Mouse (Mus musculus) spleen, postnatal 14 days (tissue): ENCODE measurements around the gene Sptssb.

Experiments used
- DNase-seq, 2 experiments: peaks; one replicate each; pipeline ENCODE4 v3.0.0; 2021 to 2022; ENCODE audit warnings: low spot score in 2 of 2

Sptssb gene

DNA sequence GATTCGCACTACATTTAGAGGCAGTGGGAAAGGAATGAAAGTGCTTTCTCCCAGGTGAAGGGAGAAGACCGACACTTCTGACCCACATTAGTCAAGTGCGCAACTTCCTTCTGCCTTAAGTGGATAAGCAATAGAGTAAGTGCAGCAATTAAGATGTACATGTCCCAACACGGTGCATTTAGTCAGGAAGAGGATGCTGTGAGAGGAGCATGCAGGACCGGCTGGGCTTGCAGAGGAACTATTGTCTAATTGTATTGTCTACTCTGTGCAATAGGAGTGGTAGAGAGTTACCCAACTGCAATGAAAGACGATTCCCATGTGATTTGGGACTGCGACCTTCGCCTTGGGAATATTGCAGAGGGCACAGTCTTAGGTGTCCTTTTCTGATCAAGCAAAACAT, 30.2 kb downstream of the Sptssb start:
- DNase-seq: no peak

DNA sequence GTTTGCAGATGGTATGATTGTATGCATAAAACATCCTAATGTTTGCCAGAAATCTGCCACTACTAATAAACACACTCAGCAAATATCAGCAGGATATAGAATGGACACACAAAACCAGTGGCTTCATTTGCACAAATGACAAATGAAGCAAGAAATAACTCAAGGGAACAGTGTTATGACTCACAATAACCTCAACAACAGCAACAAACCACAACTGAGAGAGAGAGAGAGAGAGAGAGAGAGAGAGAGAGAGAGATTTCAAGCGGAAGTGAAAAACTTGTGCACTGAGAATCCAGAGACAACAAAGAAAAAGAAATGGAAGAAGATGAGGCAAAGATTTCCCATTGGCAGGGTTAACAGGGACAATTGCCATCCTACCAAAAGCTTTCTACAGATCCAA, 35.2 kb downstream of the Sptssb start:
- DNase-seq: no peak

DNA sequence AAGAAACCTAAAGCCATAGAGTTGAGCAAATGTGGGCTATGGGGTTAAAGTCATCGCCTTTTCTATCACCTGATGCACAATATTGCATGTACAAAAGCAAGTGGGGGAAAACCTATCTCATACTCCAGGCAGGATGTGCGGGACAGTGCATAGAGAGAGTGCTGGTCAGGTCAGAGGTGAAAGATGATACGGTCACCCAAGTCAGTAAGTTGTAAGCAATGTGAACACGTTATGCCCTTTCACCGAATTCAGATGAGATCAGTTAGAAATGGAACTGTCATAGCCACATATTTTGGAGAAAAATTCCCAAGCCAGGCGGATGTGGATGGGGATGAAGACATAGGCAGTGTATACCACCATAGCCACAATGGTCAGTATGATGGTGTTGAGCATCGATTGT, 39.1 kb downstream of the Sptssb start:
- no peak for DNase-seq

DNA sequence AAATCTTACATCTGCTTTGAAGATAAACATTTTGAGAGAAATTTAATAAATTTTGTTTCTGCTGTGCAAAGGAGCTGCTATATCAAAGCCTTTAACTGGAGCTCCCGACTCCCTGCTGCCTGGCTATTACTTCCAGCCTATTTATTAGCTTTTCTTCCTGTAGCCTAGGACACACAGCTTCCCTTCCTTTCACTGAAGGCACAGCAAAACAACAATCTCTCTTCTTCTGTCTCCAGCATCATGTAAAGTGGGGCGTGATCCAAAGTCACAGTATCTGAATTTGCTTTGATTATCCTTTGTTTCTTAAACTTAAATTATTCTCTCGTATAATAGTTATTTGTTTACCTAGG, 39.9 kb downstream of the Sptssb start:
- no peak for DNase-seq

DNA sequence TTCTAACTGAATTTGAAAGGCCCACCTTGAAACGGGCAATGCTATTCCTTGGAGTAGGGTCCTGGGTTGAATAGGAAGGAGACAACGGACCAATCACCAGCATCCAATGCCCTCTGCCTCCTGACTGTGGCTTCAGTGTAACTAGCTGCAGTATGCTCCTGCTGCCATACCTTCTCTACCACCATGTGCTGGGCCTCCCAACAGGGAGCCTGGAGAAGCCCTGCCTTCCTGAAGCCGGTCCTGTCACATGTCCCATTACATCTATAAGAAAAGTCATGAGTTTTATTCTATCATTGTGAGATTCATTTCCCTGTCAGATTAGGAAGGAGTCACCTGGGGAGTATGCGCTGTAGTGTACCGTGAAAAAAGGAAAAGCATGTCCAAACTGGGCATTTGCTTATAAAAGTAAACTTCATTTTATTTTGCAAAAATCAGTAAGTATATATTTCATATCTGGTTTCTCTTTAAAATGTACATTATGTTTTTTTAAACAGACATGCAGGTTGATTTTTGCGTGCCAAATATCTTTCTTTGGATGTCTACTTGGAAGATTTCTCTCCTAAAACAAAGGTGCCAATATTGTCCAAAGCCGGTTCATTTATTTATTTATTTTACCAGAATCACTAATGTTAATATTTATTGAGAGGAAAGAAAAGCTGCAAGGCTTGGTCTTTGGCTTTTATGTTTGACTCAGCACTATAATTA, 40.4 kb downstream of the Sptssb start:
- no peak for DNase-seq

DNA sequence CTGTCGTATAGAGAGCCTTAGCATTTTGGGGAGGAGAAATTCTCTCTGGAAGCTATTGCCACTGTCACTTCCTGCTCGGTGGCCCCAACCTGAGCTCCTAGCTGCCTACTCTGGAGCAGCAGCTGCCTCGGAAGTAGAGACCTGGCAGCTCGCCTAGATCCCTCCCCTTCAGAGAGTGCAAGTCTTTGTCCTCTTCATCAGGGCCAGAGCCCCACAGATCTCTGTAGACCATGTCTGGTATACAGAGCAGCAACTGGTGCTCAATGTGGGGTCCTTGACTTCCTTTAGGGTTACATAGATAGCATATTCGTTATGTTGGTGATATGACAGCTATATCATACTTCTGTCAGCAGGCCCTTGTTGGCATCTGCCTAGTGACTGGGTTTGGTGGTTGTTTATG, 41.3 kb downstream of the Sptssb start:
- DNase-seq: no peak

DNA sequence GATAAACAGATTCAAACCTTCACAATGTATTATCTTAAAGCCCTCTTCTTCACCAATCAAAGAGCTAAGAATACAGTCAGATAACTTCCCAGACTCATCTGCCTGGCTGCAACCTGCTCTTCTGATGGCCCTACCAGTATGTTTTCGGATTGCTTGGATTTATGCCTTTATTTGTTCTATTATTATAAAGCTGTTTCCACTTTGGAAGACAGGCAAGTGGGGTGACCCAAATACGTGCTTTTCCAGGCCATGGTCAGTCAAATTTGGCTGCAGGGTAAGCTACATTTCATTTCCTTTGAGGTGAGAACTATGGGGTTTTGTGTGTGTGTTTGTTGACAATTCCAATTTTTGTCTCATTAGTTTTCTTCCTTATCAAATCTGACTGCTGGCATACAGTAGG, 43.2 kb downstream of the Sptssb start:
- DNase-seq: no peak

DNA sequence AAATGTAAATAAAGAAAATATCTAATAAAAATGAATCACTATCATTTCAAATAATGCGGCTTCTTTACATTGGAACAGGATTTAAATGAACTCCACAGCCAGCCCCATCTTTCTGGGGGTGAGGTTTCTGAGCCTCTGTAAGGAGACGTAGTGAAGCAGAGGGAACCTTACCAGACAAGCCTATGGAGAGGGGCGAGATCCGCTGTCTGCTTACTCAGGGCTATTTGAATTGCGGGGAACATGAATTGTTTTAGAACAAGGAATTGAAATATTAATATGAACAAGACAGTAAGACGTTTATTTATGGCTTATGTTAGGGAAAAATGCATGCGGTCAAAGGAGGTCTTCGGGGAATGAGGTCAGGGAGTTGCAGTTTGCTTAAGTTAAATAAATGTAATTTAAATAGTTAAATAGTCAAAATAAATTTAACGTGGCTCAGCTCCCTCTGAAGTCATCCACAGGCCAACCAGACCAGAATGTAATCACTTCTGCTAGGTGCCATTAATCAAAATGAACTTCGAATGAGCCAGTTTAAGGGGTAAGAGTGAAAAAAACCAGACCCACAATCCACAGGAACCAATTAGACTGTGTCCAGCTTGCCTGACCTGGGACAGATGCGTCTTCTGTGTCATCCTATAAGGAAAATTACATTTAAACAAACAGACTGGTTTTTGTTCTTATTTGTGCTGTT, 46.6 kb downstream of the Sptssb start:
- no peak for DNase-seq

DNA sequence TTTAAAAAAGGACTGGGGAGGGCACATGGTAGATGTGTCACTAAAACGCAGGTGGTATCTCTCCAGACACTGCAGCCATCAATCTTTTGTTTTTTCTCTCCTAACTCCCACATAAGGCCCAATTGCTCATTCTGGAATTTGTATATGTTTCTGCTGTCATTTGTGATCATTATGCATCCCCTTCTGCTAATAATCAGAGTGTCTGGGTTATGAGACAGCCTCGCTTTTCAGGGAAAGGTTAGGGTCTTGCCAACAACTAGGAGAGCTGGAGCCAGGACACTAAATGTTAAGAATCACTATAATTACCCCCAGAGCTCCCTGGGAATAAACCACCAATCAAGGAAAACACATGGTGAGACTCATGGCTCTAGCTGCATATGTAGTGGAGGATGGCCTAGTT, 47.3 kb downstream of the Sptssb start:
- no peak for DNase-seq

DNA sequence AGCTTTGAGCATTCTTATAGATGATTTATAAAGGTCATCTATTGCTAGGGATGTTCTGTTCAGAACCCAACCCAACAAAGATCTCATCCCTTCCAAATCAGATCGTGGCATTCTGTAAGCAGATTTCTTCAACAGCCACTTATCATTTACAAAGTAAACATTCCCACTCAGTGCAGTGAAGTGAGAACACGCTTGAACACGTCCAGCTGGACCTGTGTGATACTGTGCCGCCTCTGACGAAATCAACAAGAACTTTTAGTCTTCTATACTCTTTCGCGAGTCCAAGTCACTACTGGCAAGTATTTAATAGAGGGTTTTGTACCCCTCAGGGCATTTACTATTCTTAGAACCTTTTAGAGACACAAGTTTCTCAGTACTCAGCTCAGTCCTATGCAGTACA, 51.3 kb downstream of the Sptssb start:
- DNase-seq: no peak

DNA sequence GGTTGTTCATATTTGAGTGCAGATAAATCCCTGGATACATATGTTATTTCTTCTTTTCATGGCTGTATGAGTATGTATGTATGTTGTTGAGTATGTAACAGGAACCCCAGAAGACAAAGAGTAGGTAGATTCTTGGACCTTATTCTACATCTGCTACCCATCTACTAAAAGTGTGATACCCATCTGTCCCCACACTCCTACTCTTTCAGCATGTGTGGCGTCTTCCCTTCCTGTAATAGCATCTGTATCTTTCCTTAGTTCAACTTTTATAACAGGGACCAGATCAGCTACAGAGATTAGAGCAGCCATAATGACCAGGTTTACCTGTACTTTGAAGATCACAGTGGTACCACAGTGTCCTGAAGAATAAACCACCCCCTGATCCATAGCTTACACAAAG, 56.6 kb downstream of the Sptssb start:
- no peak for DNase-seq

DNA sequence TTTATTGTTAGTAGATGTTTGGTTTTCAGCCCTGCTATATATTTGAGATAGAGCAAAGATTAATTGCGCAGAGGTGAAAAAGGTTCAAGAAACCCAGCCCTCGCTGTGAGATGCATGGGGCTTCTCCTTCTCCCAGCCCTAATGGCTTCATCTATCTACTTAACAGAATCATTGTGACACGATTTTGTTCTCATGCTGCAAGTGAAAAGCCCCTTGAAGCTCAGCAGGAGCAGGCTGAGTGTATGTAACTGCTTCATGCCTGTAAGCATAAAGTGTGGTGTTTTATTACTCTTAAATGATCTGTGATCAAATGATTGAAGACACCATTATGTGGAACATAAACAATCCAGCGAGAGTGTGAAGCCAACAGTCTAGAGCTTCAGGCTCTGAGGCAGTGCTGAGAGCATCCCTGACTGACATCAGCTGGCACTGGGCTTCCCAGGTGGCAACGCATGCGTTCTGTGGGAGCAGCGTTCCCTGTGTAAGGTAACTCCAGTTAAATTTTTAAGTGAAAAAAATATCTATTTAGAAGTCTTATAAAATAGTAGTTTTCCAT, 58.8 kb downstream of the Sptssb start:
- no peak for DNase-seq

DNA sequence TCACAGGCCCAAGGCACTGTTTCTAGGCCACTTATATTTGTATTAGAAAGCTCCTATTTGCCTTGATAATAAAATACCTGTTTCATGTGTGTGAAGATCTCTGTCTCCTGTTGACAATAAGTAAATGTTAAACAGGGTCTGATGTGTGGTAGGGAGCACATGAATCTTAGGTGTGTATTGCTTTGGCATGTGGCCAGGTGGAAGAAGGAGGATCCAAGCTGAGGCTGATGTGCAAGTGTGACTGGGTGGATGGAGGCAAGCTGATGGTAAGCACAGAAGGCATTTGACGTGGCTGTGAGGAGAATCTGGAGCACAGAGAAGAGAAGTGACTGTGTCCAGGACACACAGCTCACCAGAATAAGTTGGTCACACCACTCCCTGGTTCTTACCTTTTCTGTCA, 60.6 kb downstream of the Sptssb start:
- DNase-seq: no peak

DNA sequence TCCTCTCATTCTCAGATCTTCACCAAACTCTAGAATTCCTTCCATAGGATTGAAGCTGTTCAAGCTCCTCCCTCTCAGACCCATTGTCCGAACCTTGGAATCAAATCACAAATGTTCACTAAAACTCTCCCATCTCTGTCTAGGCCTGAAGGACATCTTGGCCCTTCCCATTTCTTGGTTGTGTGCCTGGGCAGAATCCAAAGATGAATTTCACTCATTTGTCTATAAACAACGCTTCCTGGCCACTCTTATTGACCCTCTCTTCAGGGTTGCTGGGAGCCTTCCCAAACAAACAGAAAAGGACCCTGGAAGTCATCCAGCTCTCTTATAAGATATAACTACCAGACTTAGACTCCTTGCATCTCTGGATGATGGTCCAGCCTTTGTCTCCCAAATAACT, 61.8 kb downstream of the Sptssb start:
- DNase-seq: no peak

DNA sequence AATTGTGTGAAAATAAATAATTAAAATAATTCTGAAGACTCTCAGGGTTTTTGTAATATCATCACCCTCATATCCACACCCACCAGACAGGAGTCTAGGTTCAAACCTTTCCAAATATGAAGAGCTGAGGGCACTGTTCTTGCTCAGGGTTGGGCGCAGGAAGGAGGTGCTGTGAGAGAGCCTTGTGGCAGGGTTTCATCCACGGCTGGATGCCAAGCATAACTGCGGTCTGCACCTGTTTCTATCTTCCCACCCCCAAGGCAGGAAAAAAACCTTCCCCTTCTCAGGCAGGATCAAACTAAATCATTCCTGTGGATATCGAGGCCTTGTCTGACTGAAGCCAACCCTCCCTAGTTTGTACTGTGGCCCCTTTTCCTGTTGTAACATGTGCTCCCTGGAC, 62.2 kb downstream of the Sptssb start:
- DNase-seq: no peak

DNA sequence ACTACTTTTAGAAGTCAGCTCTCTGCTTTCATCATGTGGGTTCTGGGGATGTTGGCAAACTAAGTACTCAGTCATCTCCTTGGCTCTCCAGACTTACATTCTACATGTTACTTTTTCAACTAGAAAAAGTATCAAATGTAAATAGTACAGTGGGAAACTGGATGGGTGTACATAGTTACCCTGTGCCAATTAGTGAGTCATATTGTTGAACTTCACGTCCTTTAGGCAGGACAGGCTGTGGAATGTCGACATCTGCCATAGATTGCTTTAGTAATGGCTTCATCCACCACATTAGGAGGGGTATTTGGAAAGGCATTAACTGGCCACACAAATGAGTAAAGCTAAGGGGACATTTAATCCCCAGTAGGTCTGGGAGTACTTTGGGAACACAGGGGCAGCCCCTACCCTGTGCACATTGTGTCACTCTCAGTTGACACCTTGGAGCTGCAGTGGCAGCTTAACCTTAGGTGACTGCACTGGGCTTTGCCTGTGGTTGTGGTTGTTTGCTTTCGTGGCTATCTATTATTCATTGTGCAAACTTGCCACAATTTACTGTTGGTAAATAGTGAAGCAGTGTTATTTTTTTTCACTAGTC, 66.8 kb downstream of the Sptssb start:
- DNase-seq: no peak

DNA sequence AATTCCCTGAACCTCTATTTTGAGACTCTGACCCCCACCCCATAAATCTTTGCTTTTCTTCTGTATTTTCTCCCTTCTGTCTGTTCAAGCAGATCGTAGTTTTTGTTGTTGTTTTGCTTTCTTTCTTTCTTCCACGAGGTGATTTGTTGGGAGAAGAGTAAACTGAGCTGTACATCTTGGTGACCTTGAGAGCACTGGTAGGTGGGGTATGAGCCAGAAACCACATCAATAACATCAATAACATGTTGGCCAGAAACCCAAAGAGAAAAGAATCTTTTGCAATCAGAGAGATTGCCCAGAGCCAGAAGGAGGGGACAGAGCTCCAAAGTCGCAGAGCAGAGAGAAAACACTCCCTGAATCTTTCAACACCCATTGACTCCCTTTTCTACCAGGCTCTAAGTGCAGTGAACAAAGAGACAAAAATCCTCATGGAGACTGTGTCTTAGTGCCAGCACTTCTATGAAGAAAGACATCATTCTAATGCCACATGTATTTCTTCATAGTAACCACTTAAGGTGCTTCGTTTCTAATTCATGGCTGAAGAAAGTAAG, 80.4 kb downstream of the Sptssb start:
- DNase-seq: no peak

DNA sequence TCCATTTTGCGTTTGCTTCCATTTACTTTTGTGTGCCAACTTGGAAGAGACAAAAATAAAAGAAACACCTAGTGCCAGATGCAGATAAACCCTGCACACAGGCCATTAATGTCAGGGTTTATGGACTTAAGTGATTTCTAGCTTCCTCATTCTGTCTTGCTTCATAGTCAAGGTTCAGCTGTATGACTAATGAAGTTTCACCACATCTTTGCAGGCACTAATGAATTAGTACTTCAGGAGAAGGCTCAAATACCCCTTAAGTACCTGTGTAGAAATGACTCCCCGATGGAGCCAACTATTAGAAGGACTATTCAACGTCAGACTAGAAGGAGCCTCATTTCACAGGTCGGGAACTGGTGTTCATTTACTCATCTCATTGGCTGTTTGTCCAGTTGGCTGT, 86.4 kb downstream of the Sptssb start:
- DNase-seq: no peak
